Mouse (Mus musculus) stomach, embryonic 14.5 days (tissue): ENCODE data around the gene Cdh16. TPM values are rescaled to one million over a fixed set of nuclear protein-coding genes. Genes with fewer than 3 reads are reported as not detected.

Experiments used
- ATAC-seq: fragments of 200-750 bp; cut with Nextera tagmentation; 2 replicates; pipeline ENCODE4 v1.8.0; 2017; ENCODE audit warnings: low read depth, moderate TSS enrichment; ENCODE audit not compliant: insufficient number of reproducible peaks, insufficient read depth, low FRiP score
- H3K27ac ChIP-seq: fragments of 300-500 bp; sonication (generic); 2 replicates; pipeline ENCODE4 v1.5.1; 2014; ENCODE audit warnings: mild to moderate bottlenecking, low read length, moderate library complexity, mixed read lengths
- H3K27me3 ChIP-seq: fragments of 300-500 bp; sonication (generic); 2 replicates; pipeline ENCODE4 v1.6.1; 2014; ENCODE audit warnings: low read length, control low read depth, mixed read lengths; ENCODE audit not compliant: control insufficient read depth, insufficient read depth
- H3K36me3 ChIP-seq: fragments of 300-500 bp; sonication (generic); 2 replicates; pipeline ENCODE4 v1.6.1; 2014; ENCODE audit warnings: mild to moderate bottlenecking, control low read depth, low read length, moderate library complexity, mixed read lengths; ENCODE audit not compliant: control insufficient read depth, insufficient read depth
- H3K4me1 ChIP-seq: fragments of 300-500 bp; sonication (generic); 2 replicates; pipeline ENCODE4 v1.6.1; 2014; ENCODE audit warnings: low read length, control low read depth, mixed read lengths; ENCODE audit not compliant: control insufficient read depth, insufficient read depth
- H3K4me2 ChIP-seq: fragments of 300-500 bp; sonication (generic); replicated peaks from 2 replicates; pipeline ENCODE4 v1.6.1; 2014; ENCODE audit warnings: low read depth, low read length, control low read depth
- H3K4me3 ChIP-seq: fragments of 300-500 bp; sonication (generic); 2 replicates; pipeline ENCODE4 v1.5.1; 2014; ENCODE audit warnings: low read depth, low read length, control low read depth
- H3K9ac ChIP-seq: fragments of 300-500 bp; sonication (generic); replicated peaks from 2 replicates; pipeline ENCODE4 v1.6.1; 2014; ENCODE audit warnings: low read depth, mild to moderate bottlenecking, control low read depth, low read length, moderate library complexity, mixed read lengths
- H3K9me3 ChIP-seq: fragments of 300-500 bp; sonication (generic); 2 replicates; pipeline ENCODE4 v1.6.1; 2016; ENCODE audit warnings: low read depth, low read length, control low read depth; ENCODE audit not compliant: control insufficient read depth
- WGBS: fragments of 180-500 bp; shearing (Covaris S2); extraction: QIAGEN DNeasy Blood & Tissue Kit; methylation state at CpG from one replicate; pipeline ENCODE4 v1.1.7; 2014; 5-methylcytosine and 5-hydroxymethylcytosine counted together
- polyA plus RNA-seq: library from polyadenylated mRNA; unstranded; fragments of >200 nt; fragmentation: Nextera tagmentation; extraction: Ambion mirVana; gene quantifications from 2 replicates; pipeline ENCODE4 v1.2.1, GENCODE M21; 2014

The Cdh16 gene
- polyA plus RNA-seq, 1 experiment from 2014 or later = 4.9 TPM

- Histone ChIP-seq H3K4me3 (no peak overlapping the region), H3K27ac (no peak overlapping the region), H3K4me1 (peaks cover 7% of the 10 kb centered on the region; the same call in 1 of the 2 replicates), H3K36me3 (no peaks in the 10 kb centered on the region), H3K9me3 (no peaks in the 10 kb centered on the region), H3K27me3 (no peaks in the 10 kb centered on the region), H3K9ac (no peak overlapping the region), H3K4me2 (no peak overlapping the region)
- no peak for ATAC-seq
- WGBS = 73% methylated on average over 22 of the region's 22 CpGs
Measured at GRCm38 (mm10) chr8:104629306-104630110, 5.3 kb upstream of the Cdh16 start.

GRCm38 (mm10) chr8:104628402-104628801 lies 4.2 kb upstream of the Cdh16 start:
- 93% methylated on average over 21 of the region's 21 CpGs for WGBS
- Histone ChIP-seq H3K9me3 (no peaks in the 10 kb centered on the region), H3K36me3 (no peaks in the 10 kb centered on the region)

GRCm38 (mm10) chr8:104627065-104627740 lies 3.0 kb upstream of the Cdh16 start:
- Histone ChIP-seq H3K9ac (no peak overlapping the region), H3K4me3 (no peak overlapping the region), H3K9me3 (no peaks in the 10 kb centered on the region), H3K4me2 (no peak overlapping the region), H3K27me3 (no peaks in the 10 kb centered on the region), H3K4me1 (peaks cover 7% of the 10 kb centered on the region; the same call in 1 of the 2 replicates), H3K36me3 (no peaks in the 10 kb centered on the region), H3K27ac (no peak overlapping the region)
- 77% methylated on average over 4 of the region's 4 CpGs for WGBS
- no peak for ATAC-seq

More at GRCm38 (mm10) chr8:104628402-104628801, 4.2 kb upstream of the Cdh16 start:
- ATAC-seq = no peak
- peaks cover 7% of the 10 kb centered on the region; the same call in 1 of the 2 replicates for H3K4me1 ChIP-seq
- no peaks in the 10 kb centered on the region for H3K27me3 ChIP-seq
- H3K9ac ChIP-seq = no peak overlapping the region
- no peak overlapping the region for H3K27ac ChIP-seq
- no peak overlapping the region for H3K4me2 ChIP-seq
- no peak overlapping the region for H3K4me3 ChIP-seq

DNA sequence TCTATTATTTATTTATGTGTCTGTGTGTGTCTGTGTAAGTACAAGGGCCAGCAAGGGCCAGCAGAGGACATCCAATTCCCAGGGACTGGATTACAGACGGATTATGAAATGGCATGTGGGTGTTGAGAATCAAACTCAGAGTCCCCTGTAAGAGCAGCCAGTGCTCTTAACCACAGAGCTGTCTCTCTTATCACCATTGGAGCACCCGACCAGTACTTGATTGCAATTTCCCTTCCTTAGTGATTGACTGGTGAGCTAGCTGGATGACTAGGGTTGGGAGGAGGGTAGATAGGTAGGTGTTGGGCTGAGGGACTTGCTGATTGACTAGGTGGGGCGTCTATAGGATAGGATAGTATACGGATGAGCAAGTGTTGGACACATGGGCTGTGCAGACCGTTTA lies 3.4 kb downstream of the Cdh16 start:
- no peak overlapping the region for H3K4me3 ChIP-seq
- no peaks in the 10 kb centered on the region for H3K4me1 ChIP-seq
- no peak overlapping the region for H3K27ac ChIP-seq
- H3K4me2 ChIP-seq = no peak overlapping the region
- H3K9ac ChIP-seq = no peak overlapping the region
- no peaks in the 10 kb centered on the region for H3K9me3 ChIP-seq
- H3K36me3 ChIP-seq = no peaks in the 10 kb centered on the region
- WGBS = 75% methylated on average over 5 of the region's 5 CpGs
- ATAC-seq = no peak
- H3K27me3 ChIP-seq = no peaks in the 10 kb centered on the region

DNA sequence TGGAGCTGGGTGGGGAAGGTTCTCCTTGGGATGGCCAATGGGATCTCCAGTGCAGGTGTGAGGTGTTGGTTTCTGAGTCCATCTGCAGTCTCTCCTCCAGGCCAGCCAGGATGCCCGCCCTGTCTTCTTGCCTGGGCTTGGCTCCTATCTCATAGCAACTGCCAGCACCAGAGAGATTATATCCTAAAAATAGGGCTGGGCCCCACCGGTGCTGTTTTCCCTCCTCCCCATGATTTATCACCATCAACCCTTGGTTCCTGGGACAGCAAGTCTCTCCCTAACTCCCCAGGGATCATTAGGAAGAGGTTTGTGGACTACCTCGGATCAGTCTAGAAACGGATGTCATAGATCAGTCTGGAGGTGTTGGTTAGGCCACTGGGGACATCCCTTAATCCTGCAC lies 11.1 kb downstream of the Cdh16 start:
- 60% methylated on average over 4 of the region's 4 CpGs for WGBS
- no peaks in the 10 kb centered on the region for H3K27me3 ChIP-seq
- H3K36me3 ChIP-seq = no peaks in the 10 kb centered on the region
- H3K27ac ChIP-seq = no peak overlapping the region
- ATAC-seq = no peak
- H3K4me1 ChIP-seq = peaks cover 14% of the 10 kb centered on the region; the same call in 1 of the 2 replicates
- H3K4me2 ChIP-seq = no peak overlapping the region
- H3K9me3 ChIP-seq = no peaks in the 10 kb centered on the region
- H3K9ac ChIP-seq = no peak overlapping the region
- no peak overlapping the region for H3K4me3 ChIP-seq

- ATAC-seq = peak; percentile 50
- H3K4me2 ChIP-seq = no peak overlapping the region
- H3K9ac ChIP-seq = no peak overlapping the region
- H3K4me3 ChIP-seq = no peak overlapping the region
- H3K27me3 ChIP-seq = no peaks in the 10 kb centered on the region
- H3K27ac ChIP-seq = peak overlapping the region; percentile 21; the same call in 1 of the 2 replicates
- WGBS = 41% methylated on average over 4 of the region's 4 CpGs
- no peaks in the 10 kb centered on the region for H3K9me3 ChIP-seq
- H3K36me3 ChIP-seq = no peaks in the 10 kb centered on the region
- peaks cover 14% of the 10 kb centered on the region; the same call in 1 of the 2 replicates for H3K4me1 ChIP-seq
Measured at GRCm38 (mm10) chr8:104611613-104612012, 12.6 kb downstream of the Cdh16 start.

GRCm38 (mm10) chr8:104610185-104610766 lies 13.9 kb downstream of the Cdh16 start:
- no peak overlapping the region for H3K4me3 ChIP-seq
- WGBS = 62% methylated on average over 12 of the region's 12 CpGs
- peaks cover 14% of the 10 kb centered on the region; the same call in 1 of the 2 replicates for H3K4me1 ChIP-seq
- no peak for ATAC-seq
- no peaks in the 10 kb centered on the region for H3K9me3 ChIP-seq
- H3K27me3 ChIP-seq = no peaks in the 10 kb centered on the region
- H3K9ac ChIP-seq = no peak overlapping the region
- H3K4me2 ChIP-seq = no peak overlapping the region
- H3K36me3 ChIP-seq = no peaks in the 10 kb centered on the region
- H3K27ac ChIP-seq = no peak overlapping the region

GRCm38 (mm10) chr8:104609222-104609621 lies 15.0 kb downstream of the Cdh16 start:
- Histone ChIP-seq H3K27me3 (no peaks in the 10 kb centered on the region), H3K27ac (no peak overlapping the region), H3K4me2 (no peak overlapping the region), H3K4me3 (no peak overlapping the region), H3K9ac (no peak overlapping the region), H3K4me1 (peaks cover 14% of the 10 kb centered on the region; the same call in 1 of the 2 replicates), H3K9me3 (no peaks in the 10 kb centered on the region), H3K36me3 (no peaks in the 10 kb centered on the region)
- ATAC-seq = no peak
- 79% methylated on average over 8 of the region's 8 CpGs for WGBS
